Mouse (Mus musculus): ENCODE measurements around the gene Cfap221. TPM values are rescaled to one million over a fixed set of nuclear protein-coding genes. Genes with fewer than 3 reads are reported as not detected.

Cfap221 gene
- polyA plus RNA-seq, 1 experiment from 2014 or later = 0.32 TPM

Other genes starting within 250 kb of the Cfap221 start
- 19.9 and 22.3 TPM in 2 replicates for gene Ptpn4, start 159.6 kb downstream of the Cfap221 start, polyA plus RNA-seq (2014; fragmentation: Nextera tagmentation; extraction: Ambion mirVana)
- gene Tmem177, start 84.0 kb downstream of the Cfap221 start, polyA plus RNA-seq (2014; fragmentation: Nextera tagmentation; extraction: Ambion mirVana) = 6.7 and 7.3 TPM in 2 replicates
- 0.43 and 0.86 TPM in 2 replicates for gene Sctr, start 9.7 kb upstream of the Cfap221 start, polyA plus RNA-seq (2014; fragmentation: Nextera tagmentation; extraction: Ambion mirVana)
- gene Tmem37, start 76.8 kb upstream of the Cfap221 start, polyA plus RNA-seq (2014; fragmentation: Nextera tagmentation; extraction: Ambion mirVana) = 7.5 and 10.1 TPM in 2 replicates
- 1,408 and 1,660 TPM in 2 replicates for gene Dbi, start 123.8 kb upstream of the Cfap221 start, polyA plus RNA-seq (2014; fragmentation: Nextera tagmentation; extraction: Ambion mirVana)
- 14.5 and 16.3 TPM in 2 replicates for gene 3110009E18Rik, start 124.0 kb upstream of the Cfap221 start, polyA plus RNA-seq (2014; fragmentation: Nextera tagmentation; extraction: Ambion mirVana)

All from hindbrain, embryonic 14.5 days (tissue).